Mouse (Mus musculus) embryonic facial prominence, embryonic 13.5 days (tissue): ENCODE results near the gene Naa15. TPM values are rescaled to one million over a fixed set of nuclear protein-coding genes. Genes with fewer than 3 reads are reported as not detected.
A peak's percentile ranks its signal among the peaks of the same experiment; 100 is the strongest.

Source experiments
- ATAC-seq: fragments of 200-750 bp; cut with Nextera tagmentation; 2 replicates; pipeline ENCODE4 v1.8.0; 2017; ENCODE audit warnings: low read depth; ENCODE audit not compliant: insufficient number of reproducible peaks, insufficient read depth, low FRiP score, low TSS enrichment
- H3K27ac ChIP-seq: fragments of 300-500 bp; sonication (generic); 2 replicates; pipeline ENCODE4 v1.5.1; 2015; ENCODE audit warnings: moderate library complexity, mild to moderate bottlenecking, inconsistent platforms
- H3K27me3 ChIP-seq: fragments of 300-500 bp; sonication (generic); 2 replicates; pipeline ENCODE4 v1.6.1; 2015; ENCODE audit warnings: mild to moderate bottlenecking, inconsistent platforms
- H3K36me3 ChIP-seq: fragments of 300-500 bp; sonication (generic); 2 replicates; pipeline ENCODE4 v1.6.1; 2015; ENCODE audit warnings: mild to moderate bottlenecking, inconsistent platforms
- H3K4me1 ChIP-seq: fragments of 300-500 bp; sonication (generic); 2 replicates; pipeline ENCODE4 v1.6.1; 2015; ENCODE audit warnings: inconsistent platforms
- H3K4me2 ChIP-seq: fragments of 300-500 bp; sonication (generic); 2 replicates; pipeline ENCODE4 v1.6.1; 2015; ENCODE audit warnings: moderate library complexity, mild to moderate bottlenecking, inconsistent platforms
- H3K4me3 ChIP-seq: fragments of 300-500 bp; sonication (generic); 2 replicates; pipeline ENCODE4 v1.5.1; 2015; ENCODE audit warnings: mild to moderate bottlenecking, inconsistent platforms
- H3K9ac ChIP-seq: fragments of 300-500 bp; sonication (generic); 2 replicates; pipeline ENCODE4 v1.6.1; 2015; ENCODE audit warnings: mild to moderate bottlenecking, inconsistent platforms
- H3K9me3 ChIP-seq: fragments of 300-500 bp; sonication (generic); 2 replicates; pipeline ENCODE4 v1.6.1; 2016; ENCODE audit warnings: inconsistent platforms
- WGBS: fragments of 180-500 bp; shearing (Covaris S2); methylation state at CpG from one replicate; pipeline ENCODE4 v1.1.7; 2015; ENCODE audit warnings: mixed read lengths; 5-methylcytosine and 5-hydroxymethylcytosine counted together
- polyA plus RNA-seq: library from polyadenylated mRNA; unstranded; fragments of >200 nt; fragmentation: Nextera tagmentation; extraction: Ambion mirVana; gene quantifications from 2 replicates; pipeline ENCODE4 v1.2.1, GENCODE M21; 2015

Gene Naa15
- polyA plus RNA-seq, 1 experiment from 2014 or later: 61.9 TPM

- no peak for ATAC-seq
- Histone ChIP-seq H3K9ac (no peak overlapping the region), H3K9me3 (no peaks in the 10 kb centered on the region), H3K27ac (no peak overlapping the region), H3K4me2 (no peak overlapping the region), H3K27me3 (no peaks in the 10 kb centered on the region), H3K4me1 (peaks cover 12% of the 10 kb centered on the region), H3K36me3 (peaks cover 30% of the 10 kb centered on the region), H3K4me3 (no peak overlapping the region)
- WGBS: 73% methylated on average over 7 of the region's 7 CpGs
Observed at GRCm38 (mm10) chr3:51490088-51490753, 75.3 kb downstream of the Naa15 start.

- ATAC-seq: no peak
- Histone ChIP-seq H3K9me3 (no peaks in the 10 kb centered on the region), H3K4me1 (no peaks in the 10 kb centered on the region), H3K4me3 (no peak overlapping the region), H3K27me3 (no peaks in the 10 kb centered on the region), H3K36me3 (peaks cover 27% of the 10 kb centered on the region), H3K27ac (no peak overlapping the region), H3K9ac (no peak overlapping the region), H3K4me2 (no peak overlapping the region)
- 84% methylated on average over 13 of the region's 13 CpGs for WGBS
Observed at GRCm38 (mm10) chr3:51493272-51493838, 78.4 kb downstream of the Naa15 start.

GRCm38 (mm10) chr3:51494466-51494865, 79.5 kb downstream of the Naa15 start:
- Histone ChIP-seq H3K4me1 (no peaks in the 10 kb centered on the region), H3K9ac (no peak overlapping the region), H3K27ac (no peak overlapping the region), H3K4me2 (no peak overlapping the region), H3K36me3 (peaks cover 27% of the 10 kb centered on the region), H3K27me3 (no peaks in the 10 kb centered on the region), H3K4me3 (no peak overlapping the region), H3K9me3 (no peaks in the 10 kb centered on the region)
- ATAC-seq: no peak
- 87% methylated on average over 2 of the region's 2 CpGs for WGBS

- Histone ChIP-seq H3K27ac (no peak overlapping the region), H3K4me1 (no peaks in the 10 kb centered on the region), H3K36me3 (peaks cover 27% of the 10 kb centered on the region), H3K4me2 (no peak overlapping the region), H3K9ac (no peak overlapping the region), H3K9me3 (no peaks in the 10 kb centered on the region), H3K4me3 (no peak overlapping the region), H3K27me3 (no peaks in the 10 kb centered on the region)
- 94% methylated on average over 9 of the region's 9 CpGs for WGBS
- no peak for ATAC-seq
Observed at GRCm38 (mm10) chr3:51495646-51496045, 80.7 kb downstream of the Naa15 start.

GRCm38 (mm10) chr3:51497978-51498377, 83.0 kb downstream of the Naa15 start:
- Histone ChIP-seq H3K9me3 (no peaks in the 10 kb centered on the region), H3K27me3 (no peaks in the 10 kb centered on the region), H3K4me3 (no peak overlapping the region), H3K27ac (no peak overlapping the region), H3K9ac (no peak overlapping the region), H3K4me1 (0 out of 2 replicates have a peak, but pooled peaks cover 4% of the 10 kb centered on the region), H3K4me2 (no peak overlapping the region), H3K36me3 (peaks cover 24% of the 10 kb centered on the region)
- no peak for ATAC-seq
- 97% methylated on average over 1 of the region's 1 CpGs for WGBS

- H3K27me3 ChIP-seq: no peaks in the 10 kb centered on the region
- no peak overlapping the region for H3K27ac ChIP-seq
- H3K4me3 ChIP-seq: no peak overlapping the region
- WGBS: 51% methylated on average over 5 of the region's 5 CpGs
- H3K36me3 ChIP-seq: peaks cover 17% of the 10 kb centered on the region
- 0 out of 2 replicates have a peak, but pooled peaks cover 4% of the 10 kb centered on the region for H3K4me1 ChIP-seq
- ATAC-seq: no peak
- H3K9ac ChIP-seq: no peak overlapping the region
- H3K9me3 ChIP-seq: no peaks in the 10 kb centered on the region
- no peak overlapping the region for H3K4me2 ChIP-seq
Observed at GRCm38 (mm10) chr3:51498659-51499058, 83.7 kb downstream of the Naa15 start.

- ATAC-seq: no peak
Observed at GRCm38 (mm10) chr3:51499876-51500275, 84.9 kb downstream of the Naa15 start.

GRCm38 (mm10) chr3:51504385-51504952, 89.5 kb downstream of the Naa15 start:
- H3K9me3 ChIP-seq: no peaks in the 10 kb centered on the region
- no peak for ATAC-seq
- no peak overlapping the region for H3K4me3 ChIP-seq
- H3K27ac ChIP-seq: no peak overlapping the region
- no peak overlapping the region for H3K4me2 ChIP-seq
- no peak overlapping the region for H3K9ac ChIP-seq
- no peaks in the 10 kb centered on the region for H3K36me3 ChIP-seq
- H3K4me1 ChIP-seq: peaks cover 8% of the 10 kb centered on the region; the same call in 1 of the 2 replicates
- WGBS: 52% methylated on average over 11 of the region's 11 CpGs
- H3K27me3 ChIP-seq: no peaks in the 10 kb centered on the region

More at GRCm38 (mm10) chr3:51499876-51500275, 84.9 kb downstream of the Naa15 start:
- H3K27me3 ChIP-seq: no peaks in the 10 kb centered on the region
- H3K4me2 ChIP-seq: no peak overlapping the region
- H3K4me3 ChIP-seq: no peak overlapping the region
- no peak overlapping the region for H3K9ac ChIP-seq
- no peak overlapping the region for H3K27ac ChIP-seq
- H3K36me3 ChIP-seq: peaks cover 8% of the 10 kb centered on the region; the same call in 1 of the 2 replicates
- H3K9me3 ChIP-seq: no peaks in the 10 kb centered on the region
- WGBS: 90% methylated on average over 4 of the region's 4 CpGs
- 0 out of 2 replicates have a peak, but pooled peaks cover 4% of the 10 kb centered on the region for H3K4me1 ChIP-seq

- no peaks in the 10 kb centered on the region for H3K9me3 ChIP-seq
- H3K27ac ChIP-seq: no peak overlapping the region
- 0 out of 2 replicates have a peak overlapping the region, but pooled peaks have one; percentile 16 for H3K4me2 ChIP-seq
- H3K36me3 ChIP-seq: no peaks in the 10 kb centered on the region
- H3K9ac ChIP-seq: no peak overlapping the region
- ATAC-seq: no peak
- 44% methylated on average over 19 of the region's 19 CpGs for WGBS
- H3K4me3 ChIP-seq: no peak overlapping the region
- H3K4me1 ChIP-seq: peaks cover 8% of the 10 kb centered on the region; the same call in 1 of the 2 replicates
- H3K27me3 ChIP-seq: no peaks in the 10 kb centered on the region
Observed at GRCm38 (mm10) chr3:51505465-51505864, 90.5 kb downstream of the Naa15 start.

GRCm38 (mm10) chr3:51510903-51511302, 96.0 kb downstream of the Naa15 start:
- Histone ChIP-seq H3K36me3 (no peaks in the 10 kb centered on the region), H3K9ac (no peak overlapping the region), H3K27me3 (no peaks in the 10 kb centered on the region), H3K4me1 (no peaks in the 10 kb centered on the region), H3K27ac (no peak overlapping the region), H3K4me2 (peak overlapping the region; percentile 21; the same call in 1 of the 2 replicates), H3K9me3 (no peaks in the 10 kb centered on the region), H3K4me3 (no peak overlapping the region)
- WGBS: 32% methylated on average over 8 of the region's 8 CpGs
- no peak for ATAC-seq

- Histone ChIP-seq H3K9ac (no peak overlapping the region), H3K4me1 (no peaks in the 10 kb centered on the region), H3K9me3 (no peaks in the 10 kb centered on the region), H3K27ac (no peak overlapping the region), H3K27me3 (no peaks in the 10 kb centered on the region), H3K36me3 (no peaks in the 10 kb centered on the region), H3K4me2 (no peak overlapping the region), H3K4me3 (no peak overlapping the region)
- ATAC-seq: no peak
- WGBS: 95% methylated on average over 5 of the region's 5 CpGs
Observed at GRCm38 (mm10) chr3:51511983-51512382, 97.0 kb downstream of the Naa15 start.

- Histone ChIP-seq H3K4me2 (no peak overlapping the region), H3K4me1 (peaks cover 7% of the 10 kb centered on the region), H3K9me3 (no peaks in the 10 kb centered on the region), H3K4me3 (no peak overlapping the region), H3K9ac (no peak overlapping the region), H3K27me3 (no peaks in the 10 kb centered on the region), H3K36me3 (peaks cover 29% of the 10 kb centered on the region), H3K27ac (no peak overlapping the region)
- no peak for ATAC-seq
- WGBS: 76% methylated on average over 4 of the region's 4 CpGs
Observed at GRCm38 (mm10) chr3:51517467-51517866, 102.5 kb downstream of the Naa15 start.
